Comparison of ENCODE assay signal across 10 mouse cellular contexts in genomic region chr6:103674332-103674731, GRCm38 (mm10).
DNase-seq lines count a peak whose midpoint lies in the region; ATAC-seq lines count a peak whose summit lies in the region.
"Had no signal": no experiment of that assay in that cellular context is flagged by ENCODE, and none has a peak within 500 bp of the region (broad histone marks: within the 10 kb centered on the region; RNA-seq: fewer than 3 reads in every experiment).

No protein-coding gene starts in this region.

- no peak overlapping the region for H3K9ac ChIP-seq in liver, embryonic 11.5 days (ENCODE audit: low read depth, low read length)
- H3K9ac ChIP-seq: heart, embryonic 13.5 days had no signal

- DNase-seq in adrenal gland, postnatal 14 days, result peak; percentile 8
- no peak for DNase-seq in adrenal gland, adult 2 months
- DNase-seq in spleen, postnatal 36 days (ENCODE audit: low spot score in 2 of 2), result peak; percentile 1 to 3
- no peak for DNase-seq in spleen, postnatal 14 days (ENCODE audit: low spot score in 2 of 2)
- peak; percentile 28 for DNase-seq in left cerebral cortex, adult 11 months (ENCODE audit: low spot score)
- DNase-seq in right cerebral cortex, adult 18-20 months, result peak; percentile 84
- DNase-seq in liver, result no peak
- no peak for DNase-seq in liver, embryonic 11.5 days (ENCODE audit: low spot score)

- WGBS in liver, embryonic 11.5 days, result 70% methylated on average over 6 of the region's 6 CpGs

- H3K4me3 ChIP-seq in liver, embryonic 11.5 days (ENCODE audit: low read depth, low read length), result no peak overlapping the region
- H3K4me3 ChIP-seq: heart, embryonic 13.5 days; megakaryocyte, embryonic 14.5 days had no signal

- no peaks in the 10 kb centered on the region for H3K4me1 ChIP-seq in liver, embryonic 11.5 days (replicated peaks; ENCODE audit: control insufficient read depth, insufficient read depth, low read length)
- H3K4me1 ChIP-seq: heart, embryonic 13.5 days had no signal

- no peaks in the 10 kb centered on the region for H3K36me3 ChIP-seq in liver, embryonic 11.5 days (ENCODE audit: control insufficient read depth, insufficient read depth, low read length)
- H3K36me3 ChIP-seq: heart, embryonic 13.5 days had no signal

- no peak overlapping the region for H3K27ac ChIP-seq in liver, embryonic 11.5 days (ENCODE audit: low read depth, low read length)
- H3K27ac ChIP-seq: heart, embryonic 13.5 days had no signal

- no peaks in the 10 kb centered on the region for H3K9me3 ChIP-seq in liver, embryonic 11.5 days (ENCODE audit: control insufficient read depth, low read length)
- H3K9me3 ChIP-seq: heart, embryonic 13.5 days; megakaryocyte, embryonic 14.5 days had no signal

- H3K27me3 ChIP-seq in liver, embryonic 11.5 days (replicated peaks; ENCODE audit: control insufficient read depth, insufficient read depth, low read length), result no peaks in the 10 kb centered on the region
- H3K27me3 ChIP-seq: heart, embryonic 13.5 days; megakaryocyte, embryonic 14.5 days had no signal

- no peak for ATAC-seq in liver, embryonic 11.5 days (replicated peaks; ENCODE audit: low FRiP score)

- no peak overlapping the region for H3K4me2 ChIP-seq in liver, embryonic 11.5 days
- H3K4me2 ChIP-seq: heart, embryonic 13.5 days had no signal

Comparison
In these comparisons a context has a peak if more than half of its experiments do, and no peak if none do; other contexts are left out.
1. DNase-seq: peak in adrenal gland, postnatal 14 days (single experiment), spleen, postnatal 36 days (2 of 2), left cerebral cortex, adult 11 months (single experiment) and right cerebral cortex, adult 18-20 months (single experiment); none in adrenal gland, adult 2 months (single experiment), spleen, postnatal 14 days (0 of 2), liver (single experiment) and liver, embryonic 11.5 days (single experiment).